ENCODE assay signal across 18 mouse cellular contexts in the genomic region with DNA sequence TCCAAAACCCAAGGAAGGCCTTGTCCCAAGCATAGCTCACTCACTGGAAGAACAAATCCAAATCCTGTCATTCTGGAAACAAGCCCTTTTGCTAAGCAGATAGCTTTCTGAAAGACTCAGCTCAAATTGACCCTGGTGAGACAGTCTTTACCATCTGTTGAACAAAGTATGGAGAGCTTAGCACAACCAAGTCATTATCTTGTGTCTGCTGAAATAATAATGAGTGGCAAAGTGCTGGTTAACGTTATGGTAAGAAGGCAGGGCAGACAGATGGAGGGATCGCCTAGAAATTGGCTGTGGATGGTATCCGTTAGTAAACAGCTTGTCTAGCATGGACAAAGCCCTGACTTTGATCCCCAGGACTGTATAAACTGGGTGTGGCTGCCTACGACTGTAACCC. TPM values are rescaled to one million over a fixed set of nuclear protein-coding genes. Genes with fewer than 3 reads are reported as not detected.
A peak's percentile ranks its signal among the peaks of the same experiment; 100 is the strongest.
DNase-seq lines count a peak whose midpoint lies in the region; ATAC-seq and TF ChIP-seq lines count a peak whose summit lies in the region.
"Had no signal": no experiment of that assay in that cellular context is flagged by ENCODE, and none has a peak within 500 bp of the region (broad histone marks: within the 10 kb centered on the region; RNA-seq: fewer than 3 reads in every experiment).

No protein-coding gene starts in this region.

- no peaks in the 10 kb centered on the region for H3K36me3 ChIP-seq in hindbrain, embryonic 15.5 days
- H3K36me3 ChIP-seq in hindbrain, postnatal 0 days (ENCODE audit: insufficient read depth, low read length): no peaks in the 10 kb centered on the region
- no peaks in the 10 kb centered on the region for H3K36me3 ChIP-seq in forebrain, embryonic 16.5 days (ENCODE audit: control insufficient read depth, insufficient read depth)
- no peaks in the 10 kb centered on the region for H3K36me3 ChIP-seq in midbrain, embryonic 14.5 days (ENCODE audit: control insufficient read depth, insufficient read depth, low read length)
- H3K36me3 ChIP-seq in small intestine, adult 2 months (ENCODE audit: control insufficient read depth, insufficient read depth, low read length): no peaks in the 10 kb centered on the region
- no peaks in the 10 kb centered on the region for H3K36me3 ChIP-seq in kidney, embryonic 16.5 days (ENCODE audit: insufficient read depth, low read length)
- H3K36me3 ChIP-seq: limb, embryonic 13.5 days; liver, embryonic 13.5 days had no signal

- no peak for ATAC-seq in hindbrain, embryonic 15.5 days (ENCODE audit: low FRiP score, low read depth)
- ATAC-seq in hindbrain, postnatal 0 days: no peak
- peak; percentile 30; the same call in 1 of the 2 replicates for ATAC-seq in forebrain, embryonic 16.5 days
- no peak for ATAC-seq in midbrain, embryonic 14.5 days (ENCODE audit: low FRiP score, low TSS enrichment)
- ATAC-seq in kidney, embryonic 16.5 days (ENCODE audit: low FRiP score, low TSS enrichment): no peak

- H3K4me3 ChIP-seq in hindbrain, embryonic 15.5 days: no peak overlapping the region
- no peak overlapping the region for H3K4me3 ChIP-seq in hindbrain, postnatal 0 days (ENCODE audit: low read length)
- no peak overlapping the region for H3K4me3 ChIP-seq in forebrain, embryonic 16.5 days (replicated peaks; ENCODE audit: low read length)
- H3K4me3 ChIP-seq in midbrain, embryonic 14.5 days (replicated peaks; ENCODE audit: low read depth, low read length): no peak overlapping the region
- H3K4me3 ChIP-seq in small intestine, adult 2 months (ENCODE audit: low read depth, low read length): no peak overlapping the region
- H3K4me3 ChIP-seq in kidney, embryonic 16.5 days (ENCODE audit: low read length): no peak overlapping the region
- H3K4me3 ChIP-seq: limb, embryonic 13.5 days; liver, embryonic 13.5 days had no signal

- no peak overlapping the region for H3K9ac ChIP-seq in hindbrain, embryonic 15.5 days
- no peak overlapping the region for H3K9ac ChIP-seq in hindbrain, postnatal 0 days (replicated peaks; ENCODE audit: low read length)
- H3K9ac ChIP-seq in forebrain, embryonic 16.5 days (replicated peaks; ENCODE audit: low read depth, low read length): no peak overlapping the region
- no peak overlapping the region for H3K9ac ChIP-seq in midbrain, embryonic 14.5 days (replicated peaks; ENCODE audit: low read length)
- no peak overlapping the region for H3K9ac ChIP-seq in kidney, embryonic 16.5 days (replicated peaks; ENCODE audit: low read length)
- H3K9ac ChIP-seq: limb, embryonic 13.5 days; liver, embryonic 13.5 days; lung, embryonic 14.5 days had no signal

- H3K27me3 ChIP-seq in hindbrain, embryonic 15.5 days: no peaks in the 10 kb centered on the region
- H3K27me3 ChIP-seq in hindbrain, postnatal 0 days (ENCODE audit: insufficient read depth, low read length): no peaks in the 10 kb centered on the region
- H3K27me3 ChIP-seq in forebrain, embryonic 16.5 days (replicated peaks; ENCODE audit: control insufficient read depth, insufficient read depth, low read length): no peaks in the 10 kb centered on the region
- H3K27me3 ChIP-seq in midbrain, embryonic 14.5 days (ENCODE audit: control insufficient read depth, insufficient read depth, low read length): no peaks in the 10 kb centered on the region
- no peaks in the 10 kb centered on the region for H3K27me3 ChIP-seq in small intestine, adult 2 months (ENCODE audit: control insufficient read depth, insufficient read depth, low read length)
- H3K27me3 ChIP-seq in kidney, embryonic 16.5 days (ENCODE audit: insufficient read depth, low read length): no peaks in the 10 kb centered on the region
- H3K27me3 ChIP-seq: limb, embryonic 13.5 days; liver, embryonic 13.5 days had no signal

- peaks cover 14% of the 10 kb centered on the region for H3K4me1 ChIP-seq in hindbrain, embryonic 15.5 days (replicated peaks)
- no peaks in the 10 kb centered on the region for H3K4me1 ChIP-seq in hindbrain, postnatal 0 days (ENCODE audit: insufficient read depth, low read length)
- H3K4me1 ChIP-seq in forebrain, embryonic 16.5 days (replicated peaks; ENCODE audit: control insufficient read depth, insufficient read depth, low read length): peaks cover 17% of the 10 kb centered on the region
- H3K4me1 ChIP-seq in midbrain, embryonic 14.5 days (ENCODE audit: control insufficient read depth, insufficient read depth, low read length): peaks cover 9% of the 10 kb centered on the region
- H3K4me1 ChIP-seq in small intestine, adult 2 months (ENCODE audit: control insufficient read depth, insufficient read depth, insufficient read length, low read length): peaks cover 25% of the 10 kb centered on the region
- no peaks in the 10 kb centered on the region for H3K4me1 ChIP-seq in kidney, embryonic 16.5 days (ENCODE audit: insufficient read depth, low read length)
- H3K4me1 ChIP-seq: liver, embryonic 13.5 days had no signal

- no peaks in the 10 kb centered on the region for H3K9me3 ChIP-seq in hindbrain, embryonic 15.5 days
- no peaks in the 10 kb centered on the region for H3K9me3 ChIP-seq in hindbrain, postnatal 0 days (ENCODE audit: low read length)
- H3K9me3 ChIP-seq in forebrain, embryonic 16.5 days (ENCODE audit: control insufficient read depth, low read length): no peaks in the 10 kb centered on the region
- no peaks in the 10 kb centered on the region for H3K9me3 ChIP-seq in midbrain, embryonic 14.5 days (ENCODE audit: control insufficient read depth, low read length)
- no peaks in the 10 kb centered on the region for H3K9me3 ChIP-seq in kidney, embryonic 16.5 days (ENCODE audit: low read length)
- H3K9me3 ChIP-seq: limb, embryonic 13.5 days; liver, embryonic 13.5 days had no signal

- TF ChIP-seq POLR2A in small intestine, adult 2 months (IDR thresholded peaks at IDR 0.05; ENCODE audit: low read depth, low read length): no peak

- no peak for DNase-seq in hindbrain, postnatal 0 days (ENCODE audit: low spot score)
- no peak for DNase-seq in midbrain, embryonic 14.5 days
- DNase-seq in layer of hippocampus, adult 18-20 months (ENCODE audit: low spot score in 2 of 2): no peak
- DNase-seq: B cell, adult 2 months; cerebellum, adult 2 months; heart, postnatal 10 days; kidney, adult 2 months; kidney, postnatal 25 days; liver, embryonic 13.5 days; lung, embryonic 14.5 days; lung, postnatal 4 days; thymus, postnatal 36 days had no signal

- H3K4me2 ChIP-seq in hindbrain, embryonic 15.5 days: no peak overlapping the region
- H3K4me2 ChIP-seq in hindbrain, postnatal 0 days (ENCODE audit: low read depth, low read length): no peak overlapping the region
- H3K4me2 ChIP-seq in forebrain, embryonic 16.5 days (ENCODE audit: low read length): no peak overlapping the region
- H3K4me2 ChIP-seq in midbrain, embryonic 14.5 days (ENCODE audit: low read length): no peak overlapping the region
- no peak overlapping the region for H3K4me2 ChIP-seq in kidney, embryonic 16.5 days (replicated peaks; ENCODE audit: low read depth, low read length)
- H3K4me2 ChIP-seq: heart, embryonic 11.5 days; limb, embryonic 13.5 days; liver, embryonic 13.5 days; lung, embryonic 14.5 days had no signal

- TF ChIP-seq CTCF in hindbrain, postnatal 0 days (IDR thresholded peaks at IDR 0.05; ENCODE audit: low read depth): no peak
- TF ChIP-seq CTCF in small intestine, adult 2 months (IDR thresholded peaks at IDR 0.05; ENCODE audit: extremely low read depth, insufficient read length, insufficient replicate concordance, low read depth, low read length): no peak

- H3K27ac ChIP-seq in hindbrain, embryonic 15.5 days (replicated peaks): peak overlapping the region; percentile 55; the same call in 1 of the 2 replicates
- no peak overlapping the region for H3K27ac ChIP-seq in hindbrain, postnatal 0 days
- H3K27ac ChIP-seq in forebrain, embryonic 16.5 days (ENCODE audit: low read length): peak overlapping the region; percentile 82
- peak overlapping the region; percentile 50 for H3K27ac ChIP-seq in midbrain, embryonic 14.5 days (replicated peaks; ENCODE audit: low read depth, low read length)
- 0 out of 2 replicates have a peak overlapping the region, but pooled peaks have one; percentile 10 for H3K27ac ChIP-seq in small intestine, adult 2 months (ENCODE audit: insufficient read depth, low read depth, low read length)
- H3K27ac ChIP-seq in kidney, embryonic 16.5 days (ENCODE audit: low read length): no peak overlapping the region
- H3K27ac ChIP-seq: limb, embryonic 13.5 days; liver, embryonic 13.5 days had no signal

- WGBS in hindbrain, embryonic 15.5 days: 51% methylated on average over 4 of the region's 4 CpGs
- WGBS in hindbrain, postnatal 0 days: 49% methylated on average over 4 of the region's 4 CpGs
- 31% methylated on average over 4 of the region's 4 CpGs for WGBS in forebrain, embryonic 16.5 days
- WGBS in midbrain, embryonic 14.5 days: 49% methylated on average over 4 of the region's 4 CpGs
- WGBS in small intestine, adult 2 months: 26% methylated on average over 4 of the region's 4 CpGs
- 69% methylated on average over 4 of the region's 4 CpGs for WGBS in kidney, embryonic 16.5 days

RNA-seq across cellular contexts. Expression of gene Gpalpp1, which starts 34.8 kb away (rescaled TPM):
- polyA plus RNA-seq in hindbrain, embryonic 15.5 days (2015; fragmentation: Nextera tagmentation; extraction: Ambion mirVana): 11.5 and 12.2 TPM in 2 replicates
- total RNA-seq in hindbrain, postnatal 0 days (2014; rRNA removed): 11.1 and 14.2 TPM in 2 replicates
- polyA plus RNA-seq in hindbrain, postnatal 0 days (2015; fragmentation: Nextera tagmentation; extraction: Ambion mirVana): 7.1 and 8.1 TPM in 2 replicates
- polyA plus RNA-seq in forebrain, embryonic 16.5 days (2015; fragmentation: Nextera tagmentation; extraction: Ambion mirVana): 16.1 and 17.2 TPM in 2 replicates
- polyA plus RNA-seq in midbrain, embryonic 14.5 days (2014; fragmentation: Nextera tagmentation; extraction: Ambion mirVana): 10.3 and 16.2 TPM in 2 replicates
- 0.47 and 1.1 TPM in 2 replicates for polyA plus RNA-seq in small intestine, adult 2 months (2012; rRNA removed)
- 10 to 100 TPM; 25.9 to 27.2 TPM for total RNA-seq in layer of hippocampus, adult 18-20 months (2021)
- polyA plus RNA-seq in kidney, embryonic 16.5 days (2015; fragmentation: Nextera tagmentation; extraction: Ambion mirVana): 14.0 and 14.9 TPM in 2 replicates

RNA-seq across cellular contexts. Expression of gene Nufip1, which starts 35.0 kb away (rescaled TPM):
- polyA plus RNA-seq in hindbrain, embryonic 15.5 days (2015; fragmentation: Nextera tagmentation; extraction: Ambion mirVana): 12.1 and 13.3 TPM in 2 replicates
- 11.3 and 12.0 TPM in 2 replicates for total RNA-seq in hindbrain, postnatal 0 days (2014; rRNA removed)
- 12.5 and 13.5 TPM in 2 replicates for polyA plus RNA-seq in hindbrain, postnatal 0 days (2015; fragmentation: Nextera tagmentation; extraction: Ambion mirVana)
- polyA plus RNA-seq in forebrain, embryonic 16.5 days (2015; fragmentation: Nextera tagmentation; extraction: Ambion mirVana): 15.4 and 16.5 TPM in 2 replicates
- 12.3 and 14.2 TPM in 2 replicates for polyA plus RNA-seq in midbrain, embryonic 14.5 days (2014; fragmentation: Nextera tagmentation; extraction: Ambion mirVana)
- 2.1 and 2.9 TPM in 2 replicates for polyA plus RNA-seq in small intestine, adult 2 months (2012; rRNA removed)
- total RNA-seq in layer of hippocampus, adult 18-20 months (2021): 10 to 100 TPM in 1 of 2 experiments, 1 to 10 TPM in 1; 8.6 to 10.1 TPM
- polyA plus RNA-seq in kidney, embryonic 16.5 days (2015; fragmentation: Nextera tagmentation; extraction: Ambion mirVana): 16.8 and 17.5 TPM in 2 replicates

Comparison
In these comparisons a context has a peak if more than half of its experiments do, and no peak if none do; other contexts are left out.
1. H3K27ac ChIP-seq: peak in hindbrain, embryonic 15.5 days (single experiment), forebrain, embryonic 16.5 days (single experiment), midbrain, embryonic 14.5 days (single experiment) and small intestine, adult 2 months (single experiment); none in hindbrain, postnatal 0 days (single experiment) and kidney, embryonic 16.5 days (single experiment).